Mouse (Mus musculus) kidney, embryonic 14.5 days (tissue): ENCODE data around the gene 1700029I15Rik. TPM values are rescaled to one million over a fixed set of nuclear protein-coding genes. Genes with fewer than 3 reads are reported as not detected.

Source experiments
- ATAC-seq: fragments of 200-750 bp; cut with Nextera tagmentation; 2 replicates; pipeline ENCODE4 v1.8.0; 2017; ENCODE audit warnings: moderate number of reproducible peaks, mild to moderate bottlenecking, moderate TSS enrichment, moderate library complexity; ENCODE audit not compliant: low FRiP score, low TSS enrichment
- H3K27ac ChIP-seq: fragments of 300-500 bp; sonication (generic); 2 replicates; pipeline ENCODE4 v1.5.1; 2014; ENCODE audit warnings: low read depth, mild to moderate bottlenecking, low read length, moderate library complexity, mixed read lengths
- H3K27me3 ChIP-seq: fragments of 300-500 bp; sonication (generic); 2 replicates; pipeline ENCODE4 v1.6.1; 2014; ENCODE audit warnings: mild to moderate bottlenecking, low read length; ENCODE audit not compliant: control insufficient read depth, insufficient read depth
- H3K36me3 ChIP-seq: fragments of 300-500 bp; sonication (generic); 2 replicates; pipeline ENCODE4 v1.6.1; 2014; ENCODE audit warnings: low read length, mixed read lengths; ENCODE audit not compliant: control insufficient read depth, insufficient read depth
- H3K4me1 ChIP-seq: fragments of 300-500 bp; sonication (generic); 2 replicates; pipeline ENCODE4 v1.6.1; 2014; ENCODE audit warnings: low read length, mixed read lengths; ENCODE audit not compliant: control insufficient read depth, insufficient read depth
- H3K4me2 ChIP-seq: fragments of 300-500 bp; sonication (generic); replicated peaks from 2 replicates; pipeline ENCODE4 v1.6.1; 2014; ENCODE audit warnings: low read depth, mild to moderate bottlenecking, low read length
- H3K4me3 ChIP-seq: fragments of 300-500 bp; sonication (generic); 2 replicates; pipeline ENCODE4 v1.5.1; 2014; ENCODE audit warnings: mild to moderate bottlenecking, low read length
- H3K9ac ChIP-seq: fragments of 300-500 bp; sonication (generic); 2 replicates; pipeline ENCODE4 v1.6.1; 2014; ENCODE audit warnings: low read depth, mild to moderate bottlenecking, low read length, moderate library complexity
- H3K9me3 ChIP-seq: fragments of 300-500 bp; sonication (generic); 2 replicates; pipeline ENCODE4 v1.6.1; 2016; ENCODE audit warnings: low read length; ENCODE audit not compliant: control insufficient read depth
- WGBS: fragments of 180-500 bp; shearing (Covaris S2); extraction: QIAGEN DNeasy Blood & Tissue Kit; methylation state at CpG from one replicate; pipeline ENCODE4 v1.1.7; 2014; 5-methylcytosine and 5-hydroxymethylcytosine counted together
- polyA plus RNA-seq: library from polyadenylated mRNA; unstranded; fragments of >200 nt; fragmentation: Nextera tagmentation; extraction: Ambion mirVana; gene quantifications from 2 replicates; pipeline ENCODE4 v1.2.1, GENCODE M21; 2014

1700029I15Rik gene
- 2.1 and 2.5 TPM in 2 replicates for polyA plus RNA-seq

- no peak within 1 kb of the TSS for H3K27ac ChIP-seq
These were observed at the start of gene 1700029I15Rik for GRCm38 (mm10) chr2:92381901-92382588. Gene 1700029I15Rik, plus strand, starts transcription at chr2:92382538.

GRCm38 (mm10) chr2:92342418-92342817, 39.9 kb upstream of the 1700029I15Rik start:
- Histone ChIP-seq H3K4me1 (no peaks in the 10 kb centered on the region), H3K27ac (no peak overlapping the region), H3K27me3 (no peaks in the 10 kb centered on the region), H3K4me3 (no peak overlapping the region), H3K4me2 (no peak overlapping the region), H3K36me3 (peaks cover 22% of the 10 kb centered on the region), H3K9me3 (no peaks in the 10 kb centered on the region), H3K9ac (no peak overlapping the region)
- no peak for ATAC-seq

More at GRCm38 (mm10) chr2:92381901-92382588, at the start of gene 1700029I15Rik:
- no peak within 1 kb of the TSS for H3K9ac ChIP-seq
- H3K4me2 ChIP-seq: no peak within 1 kb of the TSS
- H3K4me1 ChIP-seq: no peaks in the 10 kb centered on the region
- no peaks in the 10 kb centered on the region for H3K27me3 ChIP-seq
- H3K9me3 ChIP-seq: no peaks in the 10 kb centered on the region
- no peak for ATAC-seq
- WGBS: 90% methylated on average over 5 of the region's 5 CpGs
- H3K4me3 ChIP-seq: no peak within 1 kb of the TSS
- H3K36me3 ChIP-seq: peaks cover 85% of the 10 kb centered on the region

- WGBS: 92% methylated on average over 2 of the region's 2 CpGs
These were observed 35.1 kb upstream of the 1700029I15Rik start for GRCm38 (mm10) chr2:92347191-92347590.

GRCm38 (mm10) chr2:92349589-92350425, 32.5 kb upstream of the 1700029I15Rik start:
- H3K4me3 ChIP-seq: no peak overlapping the region
- ATAC-seq: no peak
- H3K36me3 ChIP-seq: peaks cover 49% of the 10 kb centered on the region
- WGBS: 35% methylated on average over 6 of the region's 6 CpGs
- H3K4me1 ChIP-seq: peaks cover 18% of the 10 kb centered on the region; the same call in 1 of the 2 replicates
- H3K27me3 ChIP-seq: no peaks in the 10 kb centered on the region
- H3K4me2 ChIP-seq: no peak overlapping the region
- H3K9ac ChIP-seq: peak overlapping the region; percentile 7; the same call in 1 of the 2 replicates
- H3K9me3 ChIP-seq: no peaks in the 10 kb centered on the region
- H3K27ac ChIP-seq: no peak overlapping the region; the same call in 1 of the 2 replicates

More at GRCm38 (mm10) chr2:92347191-92347590, 35.1 kb upstream of the 1700029I15Rik start:
- peaks cover 47% of the 10 kb centered on the region for H3K36me3 ChIP-seq
- H3K27me3 ChIP-seq: no peaks in the 10 kb centered on the region
- H3K27ac ChIP-seq: no peak overlapping the region
- no peak overlapping the region for H3K9ac ChIP-seq
- no peak overlapping the region for H3K4me3 ChIP-seq
- no peak overlapping the region for H3K4me2 ChIP-seq
- H3K4me1 ChIP-seq: peaks cover 18% of the 10 kb centered on the region; the same call in 1 of the 2 replicates
- no peaks in the 10 kb centered on the region for H3K9me3 ChIP-seq
- ATAC-seq: no peak

- 24% methylated on average over 5 of the region's 5 CpGs for WGBS
- no peaks in the 10 kb centered on the region for H3K27me3 ChIP-seq
- H3K4me1 ChIP-seq: peaks cover 18% of the 10 kb centered on the region; the same call in 1 of the 2 replicates
- H3K4me2 ChIP-seq: no peak overlapping the region
- H3K36me3 ChIP-seq: peaks cover 43% of the 10 kb centered on the region
- H3K4me3 ChIP-seq: no peak overlapping the region
- H3K27ac ChIP-seq: peak overlapping the region; percentile 57
- no peak overlapping the region for H3K9ac ChIP-seq
- no peaks in the 10 kb centered on the region for H3K9me3 ChIP-seq
- peak; percentile 57; the same call in 1 of the 2 replicates for ATAC-seq
These were observed 31.7 kb upstream of the 1700029I15Rik start for GRCm38 (mm10) chr2:92350686-92351085.

- ATAC-seq: no peak
- 74% methylated on average over 5 of the region's 5 CpGs for WGBS
- Histone ChIP-seq H3K27me3 (no peaks in the 10 kb centered on the region), H3K27ac (no peak overlapping the region), H3K36me3 (peaks cover 57% of the 10 kb centered on the region), H3K4me3 (no peak overlapping the region), H3K9ac (no peak overlapping the region), H3K9me3 (no peaks in the 10 kb centered on the region), H3K4me2 (no peak overlapping the region), H3K4me1 (peaks cover 18% of the 10 kb centered on the region; the same call in 1 of the 2 replicates)
These were observed 28.9 kb upstream of the 1700029I15Rik start for GRCm38 (mm10) chr2:92353402-92353801.

- Histone ChIP-seq H3K4me2 (no peak overlapping the region), H3K4me3 (no peak overlapping the region), H3K4me1 (peaks cover 17% of the 10 kb centered on the region; the same call in 1 of the 2 replicates), H3K9me3 (no peaks in the 10 kb centered on the region), H3K9ac (no peak overlapping the region), H3K36me3 (peaks cover 57% of the 10 kb centered on the region), H3K27me3 (no peaks in the 10 kb centered on the region), H3K27ac (no peak overlapping the region)
- ATAC-seq: no peak
- WGBS: 39% methylated on average over 6 of the region's 6 CpGs
These were observed 28.1 kb upstream of the 1700029I15Rik start for GRCm38 (mm10) chr2:92354224-92354623.

GRCm38 (mm10) chr2:92359301-92359700, 23.0 kb upstream of the 1700029I15Rik start:
- peaks cover 66% of the 10 kb centered on the region for H3K36me3 ChIP-seq

More at GRCm38 (mm10) chr2:92359301-92359700, 23.0 kb upstream of the 1700029I15Rik start:
- Histone ChIP-seq H3K27ac (no peak overlapping the region), H3K27me3 (no peaks in the 10 kb centered on the region), H3K4me3 (no peak overlapping the region), H3K9me3 (no peaks in the 10 kb centered on the region), H3K9ac (no peak overlapping the region), H3K4me2 (no peak overlapping the region), H3K4me1 (peaks cover 4% of the 10 kb centered on the region; the same call in 1 of the 2 replicates)
- no peak for ATAC-seq
- 81% methylated on average over 2 of the region's 2 CpGs for WGBS
